Mouse (Mus musculus) 3T3-L1 (cell line): Measurements from ENCODE around the gene Vmn2r68.

Experiments
- DNase-seq: peaks from one replicate; pipeline ENCODE4 v3.0.0-alpha.2; 2015; ENCODE audit warnings: low read depth, low spot score

Vmn2r68 gene

GRCm38 (mm10) chr7:85237683-85238082 lies at the start of gene Vmn2r68:
TSS of gene Vmn2r68 (minus strand) at chr7:85237783.
- DNase-seq = no peak
